Mouse (Mus musculus) kidney, postnatal 10 days (tissue): ENCODE measurements at regions not wholly inside any gene's neighbourhood (a gene's known extent, or its start where the extent isn't known, plus 50 kb on each side); places are given as distances from the start of the nearest gene placed in this dataset.

ENCODE experiments used
- DNase-seq: peaks from one replicate; pipeline ENCODE4 v3.0.0; 2021; ENCODE audit warnings: mixed read lengths

DNA sequence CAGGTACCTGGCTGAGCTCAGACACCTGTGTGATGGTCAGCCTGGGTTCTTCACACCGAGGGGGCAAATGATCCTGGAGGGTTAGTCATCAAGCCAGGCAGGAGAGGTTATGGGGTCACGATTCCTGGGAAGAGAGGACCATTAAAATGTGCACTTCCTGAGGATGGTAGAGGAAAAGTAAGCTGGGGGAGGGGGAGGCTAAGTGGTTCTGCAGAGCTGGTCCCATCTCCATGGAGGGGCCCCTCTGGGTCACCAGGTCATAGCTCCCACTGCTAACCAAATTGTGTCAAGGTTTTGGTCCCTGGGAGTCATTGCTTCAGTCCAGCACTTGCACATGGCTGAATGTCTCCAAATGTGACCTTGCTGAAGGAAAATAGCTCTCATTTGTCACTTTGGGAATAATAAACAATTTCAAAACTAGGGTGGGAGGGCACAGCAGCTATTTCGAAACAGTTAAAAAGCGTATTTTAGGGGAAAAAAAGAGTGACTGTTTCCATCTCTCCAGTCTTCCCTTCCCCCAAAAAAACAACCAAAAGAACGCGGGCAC lies 395.5 kb downstream of the Wdr11 start:
- no peak for DNase-seq

DNA sequence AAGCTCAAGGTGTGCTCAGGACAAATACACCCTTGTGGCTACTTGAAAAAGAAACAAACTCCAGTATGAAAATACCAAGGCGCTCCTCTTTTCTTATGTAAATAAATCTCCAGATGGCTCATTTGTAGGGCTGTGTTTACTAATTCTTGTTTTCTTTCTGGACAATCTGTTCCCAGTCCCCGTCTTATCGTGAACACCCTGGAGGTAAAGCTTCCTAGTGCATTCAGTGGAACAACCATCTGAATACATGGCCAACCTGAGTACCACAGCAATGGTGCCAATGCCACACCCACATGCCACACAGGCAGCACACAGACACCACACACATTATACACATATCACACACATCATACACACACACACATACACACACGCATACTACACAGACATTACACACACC lies 396.1 kb downstream of the Wdr11 start:
- no peak for DNase-seq

DNA sequence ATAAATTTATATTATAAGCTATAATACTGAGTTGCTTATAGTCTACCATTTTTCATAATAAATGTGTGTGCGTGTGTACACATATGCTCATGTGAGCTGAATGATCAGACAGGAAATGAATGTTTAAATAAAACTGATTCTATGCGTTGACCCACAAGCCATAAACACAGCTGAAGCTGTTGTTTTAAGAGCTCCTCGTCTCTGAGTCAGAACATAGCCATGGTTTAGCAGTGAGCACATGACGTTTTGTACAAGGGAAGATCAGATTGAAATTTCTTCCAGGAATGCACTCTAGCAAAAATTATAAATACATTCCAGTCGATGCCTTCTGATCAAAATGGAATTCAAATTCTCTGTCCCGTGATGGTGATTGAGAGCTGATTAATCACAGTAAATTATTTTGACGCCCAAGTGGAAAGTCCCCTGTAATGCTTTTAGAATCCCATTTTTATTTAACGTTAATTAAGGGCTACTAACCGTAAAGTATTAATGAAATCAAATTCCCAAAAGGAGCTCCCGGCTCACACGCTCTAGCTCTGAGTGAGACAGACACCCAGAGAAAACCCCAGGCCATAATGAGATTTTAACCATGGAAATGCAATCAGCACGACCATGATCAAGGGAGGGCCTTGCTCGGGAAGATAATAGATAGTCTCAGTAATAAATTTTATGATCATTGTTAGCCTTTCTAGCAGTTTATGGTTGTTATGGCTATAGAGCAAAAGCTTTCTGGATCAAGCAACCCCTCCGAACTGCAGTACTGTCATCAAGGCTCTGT lies 402.0 kb downstream of the Wdr11 start:
- no peak for DNase-seq

DNA sequence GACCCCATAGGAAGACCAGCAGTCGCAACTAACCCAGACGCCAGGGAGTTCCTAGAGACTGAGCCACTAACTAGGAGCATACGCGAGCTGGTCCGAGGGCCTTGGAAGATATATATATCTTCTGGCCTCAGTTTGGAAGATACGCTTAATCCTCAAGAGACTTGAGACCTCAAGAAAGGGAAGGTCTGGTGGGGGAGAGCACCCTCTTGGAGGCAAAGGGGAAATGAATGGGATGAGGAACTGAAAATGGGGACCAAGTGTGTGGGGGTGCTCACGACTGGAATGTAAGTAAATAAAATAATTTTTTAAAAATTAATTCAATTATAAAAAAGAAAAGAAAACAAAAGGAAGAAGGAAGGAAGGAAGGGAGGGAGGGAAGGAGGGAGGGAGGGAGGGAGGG lies 403.9 kb downstream of the Wdr11 start:
- DNase-seq = no peak

DNA sequence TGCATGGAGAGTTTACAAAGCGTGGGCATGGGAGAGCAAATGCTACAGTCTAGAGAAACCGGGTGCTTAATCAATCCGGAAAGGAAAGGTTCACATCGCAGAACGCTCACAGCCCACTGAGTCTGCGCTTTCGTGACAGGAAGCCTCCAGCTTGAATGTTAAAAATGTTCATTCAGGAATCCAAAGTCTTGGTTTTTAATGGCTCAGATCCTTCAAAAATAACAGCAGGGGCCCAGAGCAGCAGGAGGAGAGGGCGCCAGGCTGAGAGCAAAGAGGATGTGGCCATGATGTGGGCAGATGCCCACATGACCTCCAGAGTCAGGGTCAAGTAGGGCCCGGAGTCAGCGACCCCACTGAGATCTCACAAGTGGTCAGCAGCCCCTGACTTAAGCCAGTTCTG lies 409.4 kb downstream of the Wdr11 start:
- peak; percentile 38 for DNase-seq

DNA sequence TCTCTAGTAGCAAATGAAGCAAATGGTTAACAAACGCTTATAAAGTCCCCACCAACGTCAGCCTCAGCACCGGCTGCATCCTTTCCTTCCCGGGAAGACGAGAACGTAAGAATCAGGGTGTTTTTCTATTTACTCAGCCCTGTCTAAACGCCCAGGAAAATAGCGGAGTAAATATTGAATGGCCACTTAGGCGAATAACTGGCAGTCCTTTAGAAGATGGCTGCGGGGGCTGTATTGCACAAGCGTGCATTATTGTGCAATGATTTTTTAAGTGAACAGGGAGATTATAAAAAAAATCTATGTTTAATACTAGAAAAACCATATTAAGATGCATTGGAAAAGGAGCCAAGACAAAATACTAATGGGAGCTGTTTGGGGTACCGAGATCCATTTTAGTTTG lies 410.3 kb downstream of the Wdr11 start:
- DNase-seq = no peak

DNA sequence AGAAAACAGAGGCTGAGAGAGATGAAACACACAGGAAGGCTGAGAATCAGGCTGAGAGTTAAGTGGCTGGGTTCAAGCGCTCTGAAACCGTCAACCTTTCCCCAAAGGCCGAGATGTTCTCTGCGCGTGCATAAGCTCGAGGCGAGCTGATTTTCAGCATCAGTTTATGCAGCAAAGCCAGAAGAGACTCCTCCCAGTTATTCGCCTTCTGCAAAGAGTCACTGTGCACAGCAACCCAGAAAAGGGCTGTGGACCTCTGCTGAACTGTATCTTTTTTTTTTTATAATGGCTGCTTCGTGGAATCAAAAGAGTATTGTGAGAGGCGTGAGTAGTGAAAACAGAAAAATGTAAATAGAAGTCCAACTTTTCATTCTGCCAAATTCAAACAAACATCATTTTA lies 413.7 kb downstream of the Wdr11 start:
- DNase-seq = no peak

DNA sequence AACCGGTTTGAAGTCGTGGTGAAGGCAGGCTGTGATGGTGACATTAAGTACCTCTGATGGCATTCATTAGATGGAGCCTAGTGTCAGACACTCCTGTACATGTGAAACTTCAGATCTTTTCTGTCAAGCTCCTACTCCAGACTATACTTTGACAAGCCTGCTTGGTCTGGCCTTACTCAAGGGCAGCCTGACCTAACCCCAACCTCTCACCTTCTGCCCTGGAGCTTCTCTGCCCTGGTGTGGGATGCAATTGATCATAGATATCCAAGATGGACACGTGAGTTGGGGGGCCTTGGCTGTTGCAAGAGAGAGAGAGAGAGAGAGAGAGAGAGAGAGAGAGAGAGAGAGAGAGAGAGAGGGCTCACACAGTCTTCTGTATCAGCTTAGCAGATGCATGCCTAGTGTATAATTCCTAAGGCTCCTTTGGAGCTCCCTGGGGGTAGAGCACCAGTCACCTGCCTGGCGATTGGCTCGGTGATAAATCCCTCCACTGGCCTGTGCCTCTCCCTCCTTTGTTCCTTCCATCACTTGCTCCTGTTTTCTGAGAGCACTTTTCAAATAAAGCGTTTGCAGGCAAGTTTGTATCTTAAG lies 416.4 kb downstream of the Wdr11 start:
- DNase-seq = no peak

DNA sequence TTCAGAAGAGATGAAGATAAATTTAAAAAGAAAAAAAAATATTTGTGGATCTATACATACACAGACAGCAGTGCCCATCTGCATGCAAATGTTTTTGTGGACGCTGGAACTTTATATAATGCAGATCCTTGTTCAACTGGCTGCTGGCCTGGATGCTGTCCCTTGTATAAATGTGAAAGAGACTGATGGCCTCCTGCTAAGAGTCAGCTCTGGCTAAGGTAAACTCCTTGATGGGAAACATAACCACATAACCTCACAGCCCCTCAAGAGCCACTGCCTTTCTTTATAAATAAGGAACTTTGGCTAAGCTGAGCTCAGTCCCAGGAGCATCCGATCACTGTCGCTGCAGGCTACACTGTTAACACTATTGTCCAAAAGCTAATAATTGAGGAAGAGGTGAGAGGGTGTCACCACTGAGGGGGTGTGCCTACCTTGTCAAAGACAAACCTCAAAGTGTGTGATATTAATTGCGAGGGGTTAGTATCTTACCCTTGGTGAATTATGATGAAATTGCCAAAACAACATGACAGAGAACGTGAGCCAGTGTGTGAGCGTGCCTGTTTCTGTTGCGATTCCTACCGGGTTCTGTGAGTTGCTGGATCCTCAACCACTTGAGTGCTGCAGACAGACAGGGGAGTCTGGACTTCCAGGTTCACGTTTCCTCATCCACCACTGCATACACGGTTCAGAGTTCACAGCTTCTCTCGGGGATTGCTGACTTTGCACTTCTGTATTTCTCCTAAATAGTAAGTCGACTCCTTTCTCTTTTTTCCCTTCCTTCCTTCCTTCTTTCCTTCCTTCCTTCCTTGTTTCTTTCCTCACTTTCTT lies 417.1 kb downstream of the Wdr11 start:
- DNase-seq = no peak

DNA sequence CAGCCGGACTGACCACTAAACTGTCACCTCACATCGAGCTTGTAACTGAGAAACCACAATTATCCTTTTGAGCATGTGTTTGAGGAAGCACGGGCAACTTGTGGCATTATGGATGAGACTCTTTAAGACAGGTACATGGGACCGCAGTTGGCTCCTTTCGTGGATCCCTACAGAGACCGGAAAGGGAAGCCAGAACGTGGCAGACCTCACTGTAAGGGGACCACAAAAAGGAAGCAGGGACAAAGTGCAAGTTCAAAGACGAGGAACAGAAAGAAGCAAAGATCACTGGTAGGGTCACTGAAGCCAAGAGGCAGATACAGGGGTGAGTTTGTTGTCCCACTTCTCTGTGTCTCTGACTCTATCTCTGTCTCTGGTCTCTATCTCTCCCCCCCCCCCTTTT lies 420.4 kb downstream of the Wdr11 start:
- DNase-seq = no peak

DNA sequence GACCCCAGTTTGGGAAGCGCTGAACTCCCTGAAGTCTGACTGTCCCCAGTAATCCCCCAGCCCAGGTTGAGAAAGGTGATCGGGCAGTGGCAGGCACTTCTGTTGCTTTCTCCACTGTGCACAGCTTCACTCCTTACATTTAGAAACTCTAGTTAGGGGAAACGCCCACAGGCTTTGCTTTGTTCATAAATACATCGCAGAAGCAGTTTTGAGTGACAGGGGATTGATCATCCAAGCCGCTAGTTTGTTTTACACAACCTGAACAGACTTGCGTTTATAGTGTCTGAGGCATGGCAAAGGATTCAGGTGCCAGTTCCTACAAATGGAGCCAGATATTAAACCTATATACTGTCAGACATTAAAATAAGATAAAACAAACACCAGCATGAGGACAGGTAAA lies 421.4 kb downstream of the Wdr11 start:
- DNase-seq = no peak

DNA sequence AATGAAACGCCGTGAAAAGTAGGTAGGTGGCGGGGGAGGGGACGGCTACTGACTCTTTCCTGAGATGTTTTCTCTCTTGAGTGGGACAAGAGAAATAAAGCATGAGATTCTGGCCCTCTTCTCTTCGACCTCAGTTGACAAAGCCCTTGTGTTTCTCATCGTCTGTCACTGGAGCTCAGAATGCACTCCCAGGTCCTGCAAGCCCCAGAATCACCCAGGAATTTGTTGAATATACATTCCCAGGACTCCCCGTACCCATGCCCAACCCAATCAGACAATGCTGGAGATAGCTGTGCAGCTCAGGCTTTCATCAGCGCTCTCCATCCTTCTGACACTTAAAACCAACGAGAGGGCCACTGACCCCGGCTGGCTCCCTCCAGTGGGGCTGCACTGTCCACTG lies 422.9 kb downstream of the Wdr11 start:
- DNase-seq = no peak

DNA sequence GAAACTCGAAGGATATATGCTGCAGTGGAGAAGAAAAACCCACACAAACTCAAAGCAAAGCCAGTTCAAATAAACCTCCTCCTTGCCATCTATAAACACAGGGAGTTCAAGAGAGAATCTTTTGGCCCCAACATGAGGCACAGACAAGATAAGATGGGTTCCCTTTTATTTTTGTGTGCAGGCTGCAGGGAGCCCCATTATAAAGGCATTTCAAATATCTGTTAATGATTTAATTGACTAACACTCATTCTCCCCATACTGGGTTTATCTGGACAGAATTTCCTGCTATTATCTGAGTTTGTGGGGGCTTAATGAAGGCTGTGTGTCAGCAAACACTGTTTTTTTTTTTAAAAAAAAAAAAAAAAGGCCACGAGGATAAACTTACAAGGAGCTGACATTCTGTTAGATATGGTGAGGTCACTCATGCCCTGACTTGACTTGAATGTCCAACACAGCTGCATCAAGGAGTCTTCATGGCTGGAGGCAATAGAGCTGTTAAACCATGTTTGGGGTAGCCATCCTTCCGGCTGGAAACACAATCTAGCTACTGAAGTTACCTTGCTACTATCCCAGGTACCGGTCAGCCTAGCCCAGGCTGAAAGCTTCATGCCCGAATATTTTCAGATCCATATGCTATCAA lies 423.8 kb downstream of the Wdr11 start:
- no peak for DNase-seq

DNA sequence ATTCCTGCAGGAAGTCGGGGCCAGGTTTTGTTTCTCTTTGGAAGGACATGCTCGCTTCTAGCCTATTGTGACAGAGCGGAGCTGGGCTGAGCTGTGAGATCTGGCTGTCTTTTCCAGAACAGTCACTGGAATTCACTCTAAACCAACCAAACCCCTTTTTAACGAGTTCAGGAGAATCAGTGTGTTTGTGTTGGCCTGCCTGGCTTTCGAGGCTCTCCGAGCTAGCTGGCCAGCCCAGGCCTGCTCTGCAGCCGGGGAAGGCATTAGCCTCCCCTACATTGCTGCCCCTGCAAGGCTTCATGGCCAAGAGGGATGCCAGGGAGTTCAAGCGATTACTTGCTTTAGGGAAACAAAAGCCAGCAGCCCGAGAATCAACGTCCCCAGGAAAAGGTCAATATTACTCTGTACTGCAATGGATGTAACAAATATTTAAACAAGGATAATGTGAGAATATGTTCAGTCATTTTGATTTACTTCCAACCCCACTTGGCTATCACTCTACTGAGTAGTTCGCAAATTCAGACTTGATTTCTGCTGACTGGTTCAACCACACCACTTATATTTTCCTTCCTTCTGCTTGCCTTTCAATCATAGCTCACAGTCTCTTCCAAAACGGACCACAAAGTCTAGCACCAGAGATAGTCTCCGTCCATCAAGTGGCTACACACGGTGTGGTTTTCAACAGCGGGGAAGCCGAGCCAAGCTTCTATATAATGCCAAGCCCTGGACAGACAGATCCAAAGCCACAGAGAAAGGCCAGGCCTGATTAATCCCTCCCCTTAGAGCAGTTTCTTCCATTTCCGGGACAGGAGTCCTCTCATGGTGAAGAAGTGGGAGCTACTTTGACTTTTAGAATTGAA lies 424.6 kb downstream of the Wdr11 start:
- no peak for DNase-seq

DNA sequence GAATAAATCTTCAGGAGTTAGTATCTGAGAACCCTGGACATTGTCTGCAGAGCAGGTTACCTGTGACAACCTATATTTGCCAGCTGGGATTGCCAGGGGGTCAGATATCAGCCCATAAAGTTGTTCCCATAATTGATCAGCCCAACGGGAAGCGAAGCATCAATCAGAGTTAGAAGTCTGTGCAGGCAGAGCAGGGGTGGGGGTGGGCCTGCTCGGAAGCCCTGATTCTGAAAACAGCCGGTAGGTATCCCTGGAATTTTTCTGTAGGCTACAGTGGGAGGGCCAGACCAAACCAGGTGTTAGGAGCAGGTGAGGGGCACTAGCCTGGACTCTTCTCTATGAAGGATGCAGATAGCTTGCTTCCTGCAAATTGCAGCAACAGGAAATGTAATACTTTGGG lies 427.2 kb downstream of the Wdr11 start:
- DNase-seq = no peak

DNA sequence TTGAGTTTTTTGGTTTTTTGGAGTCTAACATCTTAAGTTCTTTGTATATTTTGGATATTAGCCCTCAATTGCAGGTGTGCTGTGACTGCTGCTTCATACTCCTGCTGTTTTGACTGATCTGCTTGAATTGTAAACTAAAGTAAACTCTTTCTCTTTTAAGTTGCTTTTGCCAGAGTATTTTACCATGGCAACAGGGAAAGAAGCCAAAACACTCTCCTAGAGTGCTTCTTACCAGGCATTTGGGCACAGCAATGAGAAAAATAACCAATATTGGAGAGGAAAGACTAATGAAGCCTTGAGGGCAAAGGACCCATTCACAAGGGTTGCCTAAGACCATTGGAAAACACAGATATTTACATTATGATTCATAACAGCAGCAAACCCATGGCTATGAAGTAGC lies 437.3 kb downstream of the Wdr11 start:
- no peak for DNase-seq

DNA sequence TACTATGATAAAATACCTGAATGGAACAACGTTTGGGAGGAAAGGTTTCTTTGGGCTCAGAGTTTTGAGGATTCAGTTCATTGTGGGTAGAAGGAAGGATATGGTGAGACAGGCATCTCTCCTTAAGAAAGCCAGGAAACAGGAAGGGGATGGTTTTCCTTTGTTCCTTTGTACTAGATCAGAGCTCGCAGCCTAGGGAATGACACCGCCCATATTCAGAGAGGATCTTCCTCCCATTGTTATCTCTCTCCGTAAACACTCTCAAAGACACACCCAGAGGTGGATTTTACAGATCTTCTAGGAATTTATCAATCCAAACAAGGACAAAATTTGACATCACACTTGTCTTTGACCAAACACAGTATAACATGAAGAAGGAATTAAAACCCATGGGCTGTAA lies 439.0 kb downstream of the Wdr11 start:
- DNase-seq = no peak

DNA sequence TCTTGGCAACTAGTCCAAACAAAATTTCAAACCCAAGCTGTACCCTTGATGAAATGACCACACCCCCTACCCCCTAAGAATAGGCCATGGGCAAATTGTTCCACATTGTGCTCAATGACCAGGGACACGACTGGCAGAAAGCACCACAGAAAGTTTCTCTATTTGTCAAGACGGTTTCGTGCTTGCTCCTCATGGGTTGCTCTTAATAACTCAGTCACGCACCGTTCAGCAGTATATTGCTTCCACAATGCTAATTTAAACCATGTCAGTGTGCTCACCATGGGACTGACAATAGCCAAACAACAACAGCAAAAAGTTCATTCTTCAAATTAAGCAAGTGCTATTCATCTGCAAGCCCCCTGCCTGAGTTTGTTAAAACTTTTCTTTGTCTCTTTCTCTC lies 444.6 kb downstream of the Wdr11 start:
- no peak for DNase-seq

DNA sequence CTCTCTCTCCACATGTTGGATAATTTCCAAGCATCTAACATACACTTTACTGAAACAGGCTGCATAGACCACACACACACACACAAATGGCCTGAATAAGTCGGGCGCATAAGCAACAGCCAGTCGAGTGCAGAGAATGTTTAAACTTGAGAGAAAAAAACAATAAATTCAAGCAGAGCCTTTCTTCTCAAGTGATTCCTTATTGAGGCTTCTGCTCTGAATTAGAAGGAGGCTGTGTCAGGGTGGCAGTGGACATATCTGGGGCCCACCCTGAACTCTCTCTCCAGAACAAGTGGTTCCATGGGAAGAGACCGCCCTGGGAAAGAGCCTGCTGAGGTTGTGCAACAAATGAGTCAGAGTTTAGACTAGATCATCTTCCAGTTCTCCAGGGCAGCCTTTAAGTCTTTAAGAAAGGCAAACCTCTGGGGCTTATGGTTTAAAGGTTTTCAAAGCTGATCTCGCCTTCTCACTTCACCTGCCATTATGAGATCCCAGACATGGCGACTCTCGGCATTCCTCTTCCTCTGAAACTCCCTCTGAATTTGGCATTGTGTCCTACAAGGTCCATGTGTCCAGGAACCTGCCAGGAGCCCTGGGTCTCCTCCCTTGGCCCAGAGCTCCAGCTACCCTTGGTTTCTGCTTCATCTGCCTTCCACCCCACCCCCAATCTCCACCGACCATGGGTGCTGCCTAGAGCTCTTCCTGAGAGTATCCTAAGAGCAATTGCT lies 445.3 kb downstream of the Wdr11 start:
- no peak for DNase-seq

DNA sequence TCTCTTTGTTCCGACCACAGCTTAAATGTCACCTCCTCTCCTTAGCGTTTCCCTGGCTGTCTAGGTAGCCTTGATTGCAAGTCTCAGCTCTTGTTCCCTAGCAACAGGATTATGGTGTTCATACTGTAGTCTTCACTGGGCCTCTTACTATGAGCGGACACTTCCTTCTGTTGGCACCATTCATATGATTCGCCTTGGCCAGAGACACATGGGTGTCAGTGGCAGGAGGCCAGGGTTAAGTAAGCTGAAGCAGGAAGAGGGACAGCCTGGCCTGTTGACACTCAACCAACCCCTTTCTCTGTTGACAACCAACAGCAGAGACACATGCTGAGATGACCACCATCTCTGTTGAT lies 445.9 kb downstream of the Wdr11 start:
- DNase-seq = no peak

DNA sequence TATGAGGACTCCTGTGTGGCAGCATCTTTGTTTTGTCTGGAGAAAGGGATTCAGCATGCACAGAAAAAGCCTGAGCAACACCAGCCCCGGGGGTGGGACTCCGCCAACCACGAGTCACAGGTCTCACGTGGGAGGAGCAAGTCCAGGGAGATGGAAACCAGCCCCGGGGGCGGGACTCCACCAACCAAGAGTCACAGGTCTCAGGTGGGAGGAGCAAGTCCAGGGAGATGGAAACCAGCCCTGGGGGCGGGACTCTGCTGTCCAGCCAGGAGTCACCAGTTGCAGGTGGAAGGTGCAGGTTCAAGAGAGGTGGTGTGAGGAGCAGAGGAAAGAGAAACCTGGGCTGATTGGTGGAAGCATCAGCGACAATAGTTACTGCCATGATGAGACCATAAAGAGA lies 448.9 kb downstream of the Wdr11 start:
- DNase-seq = no peak
